ENCODE assay signal across 13 mouse cellular contexts in the genomic region with DNA sequence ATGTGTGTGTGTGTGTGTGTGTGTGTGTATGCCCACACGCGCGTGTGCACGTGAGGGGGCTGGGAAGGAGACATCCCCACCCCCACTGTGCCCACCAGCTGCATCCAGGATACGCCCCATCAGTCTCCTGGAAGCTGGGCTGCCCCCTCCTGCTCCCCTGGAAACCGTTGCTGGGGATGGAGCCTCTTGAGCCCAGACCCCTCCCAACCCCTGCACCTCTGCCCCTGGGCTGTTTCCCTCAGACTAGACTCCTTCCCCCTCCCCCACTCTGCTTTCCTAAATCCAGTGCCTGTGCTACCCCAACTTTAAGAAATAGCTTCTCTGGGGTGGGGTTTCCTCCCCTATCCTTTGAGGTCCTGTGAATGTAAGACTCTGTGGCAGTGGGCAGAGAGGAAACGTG. TPM values are rescaled to one million over a fixed set of nuclear protein-coding genes. Genes with fewer than 3 reads are reported as not detected.
A peak's percentile ranks its signal among the peaks of the same experiment; 100 is the strongest.
DNase-seq lines count a peak whose midpoint lies in the region; ATAC-seq lines count a peak whose summit lies in the region.
"Had no signal": no experiment of that assay in that cellular context is flagged by ENCODE, and none has a peak within 500 bp of the region (broad histone marks: within the 10 kb centered on the region; RNA-seq: fewer than 3 reads in every experiment).

No protein-coding gene starts in this region.

- H3K9ac ChIP-seq in forebrain, embryonic 15.5 days (replicated peaks) = no peak overlapping the region
- H3K9ac ChIP-seq in midbrain, embryonic 11.5 days (ENCODE audit: low read length) = peak overlapping the region; percentile 44

- no peaks in the 10 kb centered on the region for H3K36me3 ChIP-seq in forebrain, embryonic 15.5 days
- no peaks in the 10 kb centered on the region for H3K36me3 ChIP-seq in midbrain, embryonic 11.5 days (ENCODE audit: control insufficient read depth, insufficient read depth, low read length)

- DNase-seq in right cerebral cortex, postnatal 10 days (ENCODE audit: low spot score in 2 of 2) = peak; percentile 42 to 45
- DNase-seq in right cerebral cortex, postnatal 25 days = no peak
- DNase-seq in midbrain, embryonic 11.5 days (ENCODE audit: low spot score, missing footprints) = peak; percentile 93
- DNase-seq in retina, embryonic 14.5 days (ENCODE audit: low spot score) = peak; percentile 56
- DNase-seq in spleen, adult 12 weeks (ENCODE audit: low spot score) = no peak
- DNase-seq in urinary bladder, postnatal 14 days (ENCODE audit: low spot score) = no peak
- no peak for DNase-seq in adipocyte (ENCODE audit: low spot score)
- DNase-seq: right cerebral cortex, postnatal 14 days had no signal

- H3K4me2 ChIP-seq in forebrain, embryonic 15.5 days (replicated peaks) = peak overlapping the region; percentile 86
- peak overlapping the region; percentile 94 for H3K4me2 ChIP-seq in midbrain, embryonic 11.5 days

- no peaks in the 10 kb centered on the region for H3K9me3 ChIP-seq in forebrain, embryonic 15.5 days
- H3K9me3 ChIP-seq in midbrain, embryonic 11.5 days (ENCODE audit: control insufficient read depth, low read length) = no peaks in the 10 kb centered on the region

- under 1% methylated on average over 7 of the region's 7 CpGs for WGBS in forebrain, embryonic 15.5 days
- WGBS in midbrain, embryonic 11.5 days = 0% methylated on average over 7 of the region's 7 CpGs

- no peaks in the 10 kb centered on the region for H3K27me3 ChIP-seq in forebrain, embryonic 15.5 days
- H3K27me3 ChIP-seq in midbrain, embryonic 11.5 days (ENCODE audit: control insufficient read depth, insufficient read depth, low read length) = no peaks in the 10 kb centered on the region; the same call in 1 of the 2 replicates

- H3K27ac ChIP-seq in forebrain, embryonic 15.5 days (replicated peaks) = peak overlapping the region; percentile 84
- peak overlapping the region; percentile 78 for H3K27ac ChIP-seq in midbrain, embryonic 11.5 days (ENCODE audit: low read depth, low read length)
- H3K27ac ChIP-seq: kidney, postnatal 0 days; stomach, postnatal 0 days had no signal

- peak; percentile 53 for ATAC-seq in forebrain, embryonic 15.5 days (replicated peaks)
- peak; percentile 71 for ATAC-seq in midbrain, embryonic 11.5 days (ENCODE audit: low FRiP score)

- peaks cover 68% of the 10 kb centered on the region for H3K4me1 ChIP-seq in forebrain, embryonic 15.5 days
- H3K4me1 ChIP-seq in midbrain, embryonic 11.5 days (ENCODE audit: control insufficient read depth, insufficient read depth, low read length) = peaks cover 58% of the 10 kb centered on the region

- H3K4me3 ChIP-seq in forebrain, embryonic 15.5 days = peak overlapping the region; percentile 77
- peak overlapping the region; percentile 66 for H3K4me3 ChIP-seq in midbrain, embryonic 11.5 days (ENCODE audit: low read depth, low read length)

RNA-seq across cellular contexts. Expression of a gene that starts 1.3 kb away (rescaled TPM):
- polyA plus RNA-seq in forebrain, embryonic 15.5 days (2015; fragmentation: Nextera tagmentation; extraction: Ambion mirVana) = 2.9 and 3.1 TPM in 2 replicates
- polyA plus RNA-seq in midbrain, embryonic 11.5 days (2014; fragmentation: Nextera tagmentation; extraction: Ambion mirVana) = 3.7 and 4.5 TPM in 2 replicates
- polyA plus RNA-seq: heart, embryonic 16.5 days; kidney, postnatal 0 days; liver, embryonic 16.5 days; stomach, postnatal 0 days had no signal

RNA-seq across cellular contexts. Expression of a gene that starts 2.2 kb away (rescaled TPM):
- polyA plus RNA-seq in forebrain, embryonic 15.5 days (2015; fragmentation: Nextera tagmentation; extraction: Ambion mirVana) = 12.7 and 12.8 TPM in 2 replicates
- polyA plus RNA-seq in midbrain, embryonic 11.5 days (2014; fragmentation: Nextera tagmentation; extraction: Ambion mirVana) = 14.3 and 15.3 TPM in 2 replicates

RNA-seq across cellular contexts. Expression of a gene that starts 33.8 kb away (rescaled TPM):
- 99.2 and 114 TPM in 2 replicates for polyA plus RNA-seq in forebrain, embryonic 15.5 days (2015; fragmentation: Nextera tagmentation; extraction: Ambion mirVana)
- 268 and 278 TPM in 2 replicates for polyA plus RNA-seq in midbrain, embryonic 11.5 days (2014; fragmentation: Nextera tagmentation; extraction: Ambion mirVana)

RNA-seq across cellular contexts. Expression of a gene that starts 47.8 kb away (rescaled TPM):
- 73.9 and 79.7 TPM in 2 replicates for polyA plus RNA-seq in forebrain, embryonic 15.5 days (2015; fragmentation: Nextera tagmentation; extraction: Ambion mirVana)
- 75.1 and 87.0 TPM in 2 replicates for polyA plus RNA-seq in midbrain, embryonic 11.5 days (2014; fragmentation: Nextera tagmentation; extraction: Ambion mirVana)

RNA-seq across cellular contexts. Expression of a gene that starts 47.9 kb away (rescaled TPM):
- polyA plus RNA-seq in forebrain, embryonic 15.5 days (2015; fragmentation: Nextera tagmentation; extraction: Ambion mirVana) = 65.2 and 73.6 TPM in 2 replicates
- polyA plus RNA-seq in midbrain, embryonic 11.5 days (2014; fragmentation: Nextera tagmentation; extraction: Ambion mirVana) = 107 and 114 TPM in 2 replicates

Comparison
In these comparisons a context has a peak if more than half of its experiments do, and no peak if none do; other contexts are left out.
1. DNase-seq: peak in right cerebral cortex, postnatal 10 days (2 of 2), midbrain, embryonic 11.5 days (single experiment) and retina, embryonic 14.5 days (single experiment); none in right cerebral cortex, postnatal 25 days (single experiment), spleen, adult 12 weeks (single experiment), urinary bladder, postnatal 14 days (single experiment) and adipocyte (single experiment).